Mouse (Mus musculus) liver, adult 2 months (tissue): Measurements from ENCODE around the gene Gse1.

Source experiments
- CTCF ChIP-seq: fragments of 200-500 bp; IDR thresholded peaks from 2 replicates; pipeline ENCODE4 v1.5.1; 2011; ENCODE audit warnings: low read depth, low read length, control low read depth
- POLR2A ChIP-seq: fragments of 200-500 bp; IDR thresholded peaks from 2 replicates; pipeline ENCODE4 v1.6.1; 2011; ENCODE audit warnings: low read length, control low read depth; ENCODE audit not compliant: insufficient read depth; ENCODE audit errors: extremely low read depth

DNA sequence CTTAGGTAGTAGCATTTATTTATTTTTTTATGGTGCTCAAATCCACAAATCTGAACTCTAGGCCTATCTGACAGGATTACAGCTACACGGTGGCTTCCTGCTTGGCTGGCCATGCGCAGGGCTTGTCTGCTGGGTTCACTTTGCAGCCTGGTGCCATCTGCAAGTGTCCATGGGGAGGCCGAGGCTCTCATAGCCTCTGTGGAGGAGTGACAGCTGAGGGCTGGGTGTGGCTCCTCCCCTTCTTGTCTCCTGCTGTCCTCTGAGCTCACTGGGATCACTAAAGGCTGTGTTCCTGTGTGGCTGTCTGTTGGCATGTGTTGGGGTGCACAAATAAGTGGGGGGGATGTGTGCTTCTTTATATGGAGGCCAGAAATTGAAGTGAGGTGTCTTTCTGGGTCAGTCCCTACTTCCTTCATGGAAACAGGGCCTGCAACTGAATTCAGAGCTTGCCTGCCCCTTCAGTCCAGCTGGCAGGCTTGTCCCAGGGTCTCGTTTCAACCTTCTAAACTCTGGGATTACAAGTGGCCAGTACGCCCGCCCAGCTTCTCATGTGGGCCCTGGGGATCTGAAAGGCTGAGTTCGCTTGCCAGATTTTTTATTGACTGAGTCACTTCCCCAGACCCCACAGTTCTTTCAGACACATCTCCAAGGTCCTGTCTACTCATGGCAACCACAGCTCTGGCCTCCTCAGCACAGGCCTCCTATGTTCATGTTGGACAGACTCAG is 12.7 kb upstream of the Gse1 start:
- no peak for TF ChIP-seq CTCF
- no peak for TF ChIP-seq POLR2A
